ENCODE assay signal across 8 mouse cellular contexts in genomic region chr7:101311061-101311460, GRCm38 (mm10). TPM values are rescaled to one million over a fixed set of nuclear protein-coding genes. Genes with fewer than 3 reads are reported as not detected.
A peak's percentile ranks its signal among the peaks of the same experiment; 100 is the strongest.
DNase-seq lines count a peak whose midpoint lies in the region; ATAC-seq and TF ChIP-seq lines count a peak whose summit lies in the region.

No protein-coding gene starts in this region.

- TF ChIP-seq POLR2A in MEL (IDR thresholded peaks at IDR 0.05; ENCODE audit: control insufficient read depth in 1 of 2, insufficient read depth in 1 of 2, low read depth in 1 of 2, low read length in 2 of 2, poor library complexity in 1 of 2): no peak

- no peak overlapping the region for H3K9ac ChIP-seq in heart, embryonic 12.5 days
- peak overlapping the region; percentile 60 for H3K9ac ChIP-seq in MEL (ENCODE audit: control insufficient read depth, low read depth, low read length, poor library complexity, severe bottlenecking)
- no peak overlapping the region for H3K9ac ChIP-seq in hindbrain, embryonic 11.5 days (ENCODE audit: low read depth, low read length)

- no peaks in the 10 kb centered on the region for H3K9me3 ChIP-seq in heart, embryonic 12.5 days (replicated peaks)
- H3K9me3 ChIP-seq in MEL (replicated peaks; ENCODE audit: insufficient read depth, low read length): no peaks in the 10 kb centered on the region
- no peaks in the 10 kb centered on the region for H3K9me3 ChIP-seq in hindbrain, embryonic 11.5 days (ENCODE audit: control insufficient read depth, low read length)

- H3K4me3 ChIP-seq in heart, embryonic 12.5 days: peak overlapping the region; percentile 50
- H3K4me3 ChIP-seq in MEL (ENCODE audit: control insufficient read depth in 1 of 2, insufficient read depth in 1 of 2, low read depth in 2 of 2, low read length in 2 of 2): peak overlapping the region; percentile 49 to 64
- peak overlapping the region; percentile 49; the same call in 1 of the 2 replicates for H3K4me3 ChIP-seq in hindbrain, embryonic 11.5 days (ENCODE audit: low read depth, low read length)

- H3K79me2 ChIP-seq in MEL (ENCODE audit: control insufficient read depth, insufficient read depth, low read length, poor library complexity): no peaks in the 10 kb centered on the region

- no peaks in the 10 kb centered on the region for H3K27me3 ChIP-seq in heart, embryonic 12.5 days (replicated peaks)
- H3K27me3 ChIP-seq in MEL (ENCODE audit: control insufficient read depth in 1 of 2, insufficient read depth in 2 of 2, low read length in 2 of 2): no peaks in the 10 kb centered on the region
- no peaks in the 10 kb centered on the region for H3K27me3 ChIP-seq in hindbrain, embryonic 11.5 days (ENCODE audit: control insufficient read depth, insufficient read depth, low read length)

- ATAC-seq in heart, embryonic 12.5 days (ENCODE audit: insufficient number of reproducible peaks, low FRiP score): no peak
- no peak for ATAC-seq in hindbrain, embryonic 11.5 days (ENCODE audit: low FRiP score)
- peak; percentile 29; the same call in 1 of the 2 replicates for ATAC-seq in megakaryocyte, adult 5-6 weeks (ENCODE audit: poor library complexity, severe bottlenecking)

- H3K36me3 ChIP-seq in heart, embryonic 12.5 days: no peaks in the 10 kb centered on the region
- peaks cover 0 to 3% of the 10 kb centered on the region in 2 experiments; a peak in 1 of 4 replicates for H3K36me3 ChIP-seq in MEL (ENCODE audit: control insufficient read depth in 1 of 2, insufficient read depth in 2 of 2, low read length in 2 of 2)
- no peaks in the 10 kb centered on the region for H3K36me3 ChIP-seq in hindbrain, embryonic 11.5 days (ENCODE audit: control insufficient read depth, insufficient read depth, low read length)

- peak overlapping the region; percentile 63 for H3K4me2 ChIP-seq in heart, embryonic 12.5 days
- H3K4me2 ChIP-seq in hindbrain, embryonic 11.5 days (replicated peaks; ENCODE audit: low read depth, low read length): peak overlapping the region; percentile 35

- intact Hi-C loops in heart, postnatal 36 days (cut with DNase I): loop anchor here (1.0 to 2.0 kb wide), 2 partner anchors 63 to 102 kb away; no protein-coding TSS in a partner anchor
- intact Hi-C loops in left cerebral cortex, postnatal 4 days (cut with DNase I): loop anchor here (5.0 kb wide), 1 partner anchor 61 kb away; no protein-coding TSS in a partner anchor

- no peak for TF ChIP-seq CTCF in MEL (IDR thresholded peaks at IDR 0.05 in 2 of 3, conservative IDR thresholded peaks at IDR 0.05 in 1 of 3; ENCODE audit: control insufficient read depth in 1 of 3, insufficient read depth in 1 of 3, low read depth in 2 of 3, low read length in 3 of 3, poor library complexity in 1 of 3, severe bottlenecking in 1 of 3)

- peak overlapping the region; percentile 89; the same call in 1 of the 2 replicates for H3K27ac ChIP-seq in heart, embryonic 12.5 days (ENCODE audit: poor library complexity, severe bottlenecking)
- peak overlapping the region; percentile 84 for H3K27ac ChIP-seq in MEL (ENCODE audit: control insufficient read depth, low read depth, low read length)
- no peak overlapping the region for H3K27ac ChIP-seq in hindbrain, embryonic 11.5 days (ENCODE audit: low read depth, low read length)

- no peak for DNase-seq in heart, postnatal 36 days
- DNase-seq in MEL (ENCODE audit: low read depth, low spot score): peak; percentile 77
- DNase-seq in hindbrain, embryonic 11.5 days (ENCODE audit: low spot score): no peak
- DNase-seq in adrenal gland, adult (ENCODE audit: inconsistent age in 2 of 2, low spot score in 1 of 2): no peak
- DNase-seq in kidney, postnatal 10 days: no peak
- no peak for DNase-seq in left cerebral cortex, postnatal 4 days

- H3K4me1 ChIP-seq in heart, embryonic 12.5 days (replicated peaks): peaks cover 14% of the 10 kb centered on the region
- H3K4me1 ChIP-seq in MEL (ENCODE audit: control insufficient read depth in 1 of 2, insufficient read depth in 2 of 2, low read length in 2 of 2): peaks cover 6% of the 10 kb centered on the region in 2 experiments
- H3K4me1 ChIP-seq in hindbrain, embryonic 11.5 days (replicated peaks; ENCODE audit: control insufficient read depth, insufficient read depth, low read length): no peaks in the 10 kb centered on the region

- WGBS in heart, embryonic 12.5 days: 18% methylated on average over 2 of the region's 2 CpGs
- 40% methylated on average over 2 of the region's 2 CpGs for WGBS in hindbrain, embryonic 11.5 days

- TF ChIP-seq EP300 in MEL (IDR thresholded peaks at IDR 0.05; ENCODE audit: low read depth in 1 of 2, low read length in 2 of 2): peak in 1 of 2 experiments; percentile 8; a peak in 1 of 4 replicates

- no peak for TF ChIP-seq RAD21 in MEL (IDR thresholded peaks at IDR 0.05; ENCODE audit: low read depth, low read length)

TF ChIP-seq in MEL, 35 proteins besides CTCF, POLR2A, EP300 and RAD21:
- TF ChIP-seq CHD1 (IDR thresholded peaks at IDR 0.05; ENCODE audit: low read depth, low read length) (peak; percentile 62; the same call in 1 of the 2 replicates), TBP (IDR thresholded peaks at IDR 0.05; ENCODE audit: low read depth, low read length) (0 out of 2 replicates have a peak, but pooled peaks have one; percentile 38), E2F4 (IDR thresholded peaks at IDR 0.05; ENCODE audit: borderline replicate concordance, low read depth, low read length) (no peak)

RNA-seq across cellular contexts. Expression of gene Stard10, which starts 5.8 kb away (rescaled TPM):
- 22.9 and 28.6 TPM in 2 replicates for polyA plus RNA-seq in heart, embryonic 12.5 days (2016; fragmentation: Nextera tagmentation; extraction: Ambion mirVana)
- 10 to 100 TPM; 48.3 to 61.3 TPM for total RNA-seq in heart, postnatal 36 days (2021)
- 6.6 and 9.3 TPM in 2 replicates for total RNA-seq in MEL (2012; rRNA removed)
- 10 to 100 TPM in 1 of 2 experiments, not detected in 1; 17.9 TPM for polyA plus RNA-seq in MEL (2012; ENCODE audit: insufficient read depth in 1 of 2, insufficient read length in 2 of 2, low read depth in 1 of 2, low replicate concordance in 2 of 2, missing spikeins in 1 of 2)
- polyA plus RNA-seq in hindbrain, embryonic 11.5 days (2014; fragmentation: Nextera tagmentation; extraction: Ambion mirVana): 8.1 and 8.7 TPM in 2 replicates
- 22.3 and 23.9 TPM in 2 replicates for total RNA-seq in megakaryocyte, adult 5-6 weeks (2015)
- 8.2 and 8.4 TPM in 2 replicates for total RNA-seq in megakaryocyte, adult 5-6 weeks (2017)
- 10 to 100 TPM; 13.2 to 14.6 TPM for total RNA-seq in left cerebral cortex, postnatal 4 days (2021)

RNA-seq across cellular contexts. Expression of gene Atg16l2, which starts 9.0 kb away (rescaled TPM):
- polyA plus RNA-seq in heart, embryonic 12.5 days (2016; fragmentation: Nextera tagmentation; extraction: Ambion mirVana): 22.6 and 23.8 TPM in 2 replicates
- total RNA-seq in heart, postnatal 36 days (2021): 10 to 100 TPM in 1 of 2 experiments, 1 to 10 TPM in 1; 8.6 to 12.7 TPM
- 7.1 and 7.9 TPM in 2 replicates for total RNA-seq in MEL (2012; rRNA removed)
- 1 to 10 TPM in 1 of 2 experiments, not detected in 1; 8.8 TPM for polyA plus RNA-seq in MEL (2012; ENCODE audit: insufficient read depth in 1 of 2, insufficient read length in 2 of 2, low read depth in 1 of 2, low replicate concordance in 2 of 2, missing spikeins in 1 of 2)
- polyA plus RNA-seq in hindbrain, embryonic 11.5 days (2014; fragmentation: Nextera tagmentation; extraction: Ambion mirVana): 10.2 and 10.7 TPM in 2 replicates
- 16.2 and 20.2 TPM in 2 replicates for total RNA-seq in megakaryocyte, adult 5-6 weeks (2015)
- total RNA-seq in megakaryocyte, adult 5-6 weeks (2017): 9.9 and 15.3 TPM in 2 replicates
- total RNA-seq in left cerebral cortex, postnatal 4 days (2021): 10 to 100 TPM; 34.2 to 36.0 TPM

RNA-seq across cellular contexts. Expression of gene Arap1, which starts 36.8 kb away (rescaled TPM):
- 19.9 and 22.5 TPM in 2 replicates for polyA plus RNA-seq in heart, embryonic 12.5 days (2016; fragmentation: Nextera tagmentation; extraction: Ambion mirVana)
- total RNA-seq in heart, postnatal 36 days (2021): 10 to 100 TPM; 28.7 to 33.9 TPM
- 13.6 and 14.6 TPM in 2 replicates for total RNA-seq in MEL (2012; rRNA removed)
- polyA plus RNA-seq in MEL (2012; ENCODE audit: insufficient read depth in 1 of 2, insufficient read length in 2 of 2, low read depth in 1 of 2, low replicate concordance in 2 of 2, missing spikeins in 1 of 2): 10 to 100 TPM in 1 of 2 experiments, not detected in 1; 27.1 TPM
- polyA plus RNA-seq in hindbrain, embryonic 11.5 days (2014; fragmentation: Nextera tagmentation; extraction: Ambion mirVana): 13.9 and 14.2 TPM in 2 replicates
- total RNA-seq in megakaryocyte, adult 5-6 weeks (2015): 141 and 152 TPM in 2 replicates
- total RNA-seq in megakaryocyte, adult 5-6 weeks (2017): 211 and 245 TPM in 2 replicates
- 10 to 100 TPM; 21.1 to 21.9 TPM for total RNA-seq in left cerebral cortex, postnatal 4 days (2021)
